Mouse (Mus musculus) central nervous system, embryonic 14 days (tissue): ENCODE measurements around the gene Acot3. TPM values are rescaled to one million over a fixed set of nuclear protein-coding genes. Genes with fewer than 3 reads are reported as not detected.

ENCODE experiments used
- polyA plus RNA-seq: library from polyadenylated mRNA; depleted of rRNA; stranded (reverse); fragments of >200 nt; gene quantifications from 2 replicates; pipeline ENCODE4 v1.2.3, GENCODE M21; 2012; rRNA removed

The Acot3 gene
- 0.20 and 0.36 TPM in 2 replicates for polyA plus RNA-seq

DNA sequence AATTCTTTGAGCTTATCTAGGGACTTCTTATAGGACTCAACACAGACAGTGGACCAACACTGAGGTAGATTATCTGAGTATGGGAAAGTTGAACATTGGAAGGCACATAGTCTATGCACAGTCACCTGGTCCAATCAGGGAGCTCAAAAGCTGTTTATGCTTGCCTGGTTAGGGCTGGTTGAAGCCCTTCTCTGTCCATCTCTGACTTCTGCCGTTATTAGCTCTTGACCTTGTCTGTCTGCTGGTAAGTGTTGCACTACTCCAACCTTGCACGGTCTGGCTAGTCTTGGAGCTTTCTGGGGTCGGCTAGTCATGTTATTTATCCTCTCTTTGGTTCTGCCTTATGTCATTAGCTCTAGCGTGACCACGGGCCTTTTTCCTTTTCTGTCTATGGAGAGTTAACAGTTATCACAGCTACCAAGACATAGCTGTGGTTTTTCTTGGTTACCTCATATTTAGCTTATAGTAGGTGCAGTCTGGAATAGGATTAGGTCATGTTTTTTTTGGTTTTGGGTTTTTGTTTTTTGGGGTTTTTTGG lies at the start of gene Acot3:
Gene Acot3 (plus strand): TSS at position 208 of the 538 bp plus-strand sequence.

DNA sequence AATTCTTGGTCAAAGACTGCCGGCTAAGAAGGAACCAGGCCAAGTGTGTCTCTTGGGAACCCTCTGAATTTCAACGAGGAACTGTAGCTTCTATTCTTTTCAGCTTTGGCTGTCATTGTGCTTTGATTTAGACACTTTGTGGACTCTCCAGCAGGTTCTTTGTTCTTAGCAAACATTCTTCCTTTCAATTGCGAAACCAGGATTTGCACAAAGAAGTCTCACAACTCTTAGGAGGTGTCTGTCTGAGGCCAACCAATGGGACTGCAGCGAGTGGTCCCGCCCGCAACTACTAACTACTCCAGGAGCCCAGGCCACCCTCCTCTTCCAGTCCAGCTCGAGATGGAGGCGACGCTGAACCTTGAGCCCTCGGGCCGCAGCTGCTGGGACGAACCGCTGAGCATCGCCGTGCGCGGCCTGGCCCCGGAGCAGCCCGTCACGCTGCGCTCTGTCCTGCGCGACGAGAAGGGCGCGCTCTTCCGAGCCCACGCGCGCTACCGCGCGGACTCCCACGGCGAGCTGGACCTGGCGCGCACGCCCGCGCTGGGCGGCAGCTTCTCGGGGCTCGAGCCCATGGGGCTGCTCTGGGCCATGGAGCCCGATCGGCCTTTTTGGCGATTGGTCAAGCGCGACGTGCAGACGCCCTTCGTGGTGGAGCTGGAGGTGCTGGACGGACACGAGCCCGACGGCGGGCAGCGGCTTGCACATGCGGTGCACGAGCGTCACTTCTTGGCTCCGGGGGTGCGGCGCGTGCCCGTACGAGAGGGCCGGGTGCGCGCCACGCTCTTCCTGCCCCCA lies 42.6 kb upstream of the Acot3 start, which contains the start of gene Acot1:
Gene Acot1 (plus strand): TSS at position 320 of the 795 bp plus-strand sequence.

DNA sequence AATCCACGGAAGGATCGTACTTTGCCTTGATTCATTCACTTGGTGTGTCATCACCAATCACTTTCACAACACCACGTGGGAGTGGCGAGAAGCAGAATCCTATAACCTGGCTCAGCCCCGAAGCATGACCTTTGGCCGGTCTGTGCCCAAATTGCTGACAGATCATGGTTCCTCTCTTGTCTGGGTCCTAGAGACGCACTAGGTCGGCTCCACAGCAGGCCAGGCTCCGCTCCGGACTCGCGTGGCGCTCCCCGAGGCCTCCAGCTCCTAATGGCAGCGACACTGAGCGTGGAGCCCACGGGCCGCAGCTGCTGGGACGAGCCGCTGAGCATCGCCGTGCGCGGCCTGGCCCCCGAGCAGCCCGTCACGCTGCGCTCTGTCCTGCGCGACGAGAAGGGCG lies 13.7 kb upstream of the Acot3 start, which contains the start of gene Acot4:
Gene Acot4 (plus strand): TSS at position 139 of the 400 bp plus-strand sequence.

DNA sequence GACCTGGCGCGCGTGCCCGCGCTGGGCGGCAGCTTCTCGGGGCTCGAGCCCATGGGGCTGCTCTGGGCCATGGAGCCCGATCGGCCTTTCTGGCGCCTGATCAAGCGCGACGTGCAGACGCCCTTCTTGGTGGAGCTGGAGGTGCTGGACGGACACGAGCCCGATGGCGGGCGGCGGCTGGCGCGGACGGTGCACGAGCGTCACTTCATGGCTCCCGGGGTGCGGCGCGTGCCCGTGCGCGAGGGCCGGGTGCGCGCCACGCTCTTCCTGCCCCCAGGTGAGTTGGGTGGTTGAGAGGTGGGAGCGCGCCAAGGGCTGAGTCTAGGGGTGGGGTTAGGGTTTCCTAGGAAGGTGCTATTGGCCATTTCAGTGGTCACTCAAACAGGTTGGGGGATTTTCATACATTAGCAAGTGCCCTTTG lies 13.2 kb upstream of the Acot3 start, which contains the start of gene Gm49366:
Gene Gm49366 (plus strand): TSS at position 245 of the 421 bp plus-strand sequence.

DNA sequence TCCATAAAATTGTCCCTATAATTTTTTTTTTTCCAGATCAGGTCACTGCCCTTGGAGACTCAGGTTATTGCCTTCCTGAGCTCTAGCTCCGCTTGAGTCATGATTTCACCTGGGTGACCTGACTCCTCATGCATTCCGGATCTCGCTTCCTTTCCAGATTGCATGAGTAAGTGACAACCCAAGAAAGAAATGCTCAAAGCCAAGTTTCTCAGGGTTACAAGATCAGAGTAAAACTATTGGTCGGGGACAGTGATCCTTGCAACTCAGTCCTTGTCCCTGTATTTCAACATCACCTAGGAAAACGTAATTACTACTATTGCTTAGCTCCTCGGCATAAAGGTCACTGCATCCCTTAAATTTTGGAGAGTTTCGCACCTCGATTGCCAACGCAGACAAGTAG lies 17.0 kb downstream of the Acot3 start, which contains the start of gene Acot5:
Gene Acot5 (plus strand): TSS at position 340 of the 400 bp plus-strand sequence.

DNA sequence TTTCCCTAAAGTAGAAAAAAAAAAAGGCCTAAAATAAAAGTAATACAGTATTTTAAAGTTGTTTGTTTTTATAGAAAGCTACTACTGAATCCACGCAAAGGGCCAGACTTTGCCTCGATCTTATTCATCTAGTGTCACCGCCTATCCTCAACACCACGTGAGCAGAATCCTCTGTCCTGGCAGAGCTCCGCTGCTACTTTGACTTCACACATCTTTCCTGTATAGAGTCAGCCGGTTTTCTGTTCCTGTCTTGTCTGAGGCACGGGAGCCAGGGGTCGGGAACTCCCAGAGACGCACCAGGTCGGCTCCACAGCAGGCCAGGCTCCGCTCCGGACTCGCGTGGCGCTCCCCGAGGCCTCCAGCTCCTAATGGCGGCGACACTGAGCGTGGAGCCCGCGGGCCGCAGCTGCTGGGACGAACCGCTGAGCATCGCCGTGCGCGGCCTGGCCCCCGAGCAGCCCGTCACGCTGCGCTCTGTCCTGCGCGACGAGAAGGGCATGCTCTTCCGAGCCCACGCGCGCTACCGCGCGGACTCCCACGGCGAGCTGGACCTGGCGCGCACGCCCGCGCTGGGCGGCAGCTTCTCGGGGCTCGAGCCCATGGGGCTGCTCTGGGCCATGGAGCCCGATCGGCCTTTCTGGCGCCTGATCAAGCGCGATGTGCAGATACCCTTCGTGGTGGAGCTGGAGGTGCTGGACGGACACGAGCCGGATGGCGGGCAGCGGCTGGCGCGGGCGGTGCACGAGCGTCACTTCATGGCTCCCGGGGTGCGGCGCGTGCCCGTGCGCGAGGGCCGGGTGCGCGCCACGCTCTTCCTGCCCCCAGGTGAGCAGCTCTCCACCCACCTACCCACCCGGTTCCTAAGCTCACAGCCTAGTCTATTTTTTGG lies 48.9 kb downstream of the Acot3 start, which contains the start of gene Acot6:
Gene Acot6 (plus strand): TSS at position 51 of the 889 bp plus-strand sequence.

Other genes with a start within 250 kb of the Acot3 start
- 36.3 and 36.4 TPM in 2 replicates for gene Numb, start 130.2 kb upstream of the Acot3 start, polyA plus RNA-seq
- 14.3 and 15.7 TPM in 2 replicates for gene Riox1, start 101.5 kb upstream of the Acot3 start, polyA plus RNA-seq
- 0.03 TPM in 1 of 2 replicates, not detected in the other for gene Heatr4, start 67.3 kb upstream of the Acot3 start, polyA plus RNA-seq
- gene Acot2, start 64.3 kb upstream of the Acot3 start, polyA plus RNA-seq: 2.9 and 4.7 TPM in 2 replicates
- gene Acot1, start 42.7 kb upstream of the Acot3 start, polyA plus RNA-seq: 51.0 and 51.4 TPM in 2 replicates
- 0.12 and 0.44 TPM in 2 replicates for gene Acot4, start 13.8 kb upstream of the Acot3 start, polyA plus RNA-seq
- not detected in 2 replicates for gene Gm49366, start 13.2 kb upstream of the Acot3 start, polyA plus RNA-seq
- gene Acot5, start 17.2 kb downstream of the Acot3 start, polyA plus RNA-seq: 0.04 and 0.08 TPM in 2 replicates
- 2.8 and 3.1 TPM in 2 replicates for gene Acot6, start 48.5 kb downstream of the Acot3 start, polyA plus RNA-seq
- 15.9 and 16.2 TPM in 2 replicates for gene Dnal1, start 62.2 kb downstream of the Acot3 start, polyA plus RNA-seq
- 2.3 and 3.3 TPM in 2 replicates for gene Pnma1, start 96.3 kb downstream of the Acot3 start, polyA plus RNA-seq
- gene Elmsan1, start 166.7 kb downstream of the Acot3 start, polyA plus RNA-seq: 7.4 and 8.5 TPM in 2 replicates
- 10.5 and 12.4 TPM in 2 replicates for gene Ptgr2, start 233.1 kb downstream of the Acot3 start, polyA plus RNA-seq